Mouse (Mus musculus) myocyte (in vitro differentiated cells): ENCODE results near the gene Kpna2.

Experiments used
- CEBPB ChIP-seq: IDR thresholded peaks from 2 replicates; pipeline ENCODE4 v1.6.1; 2011; ENCODE audit warnings: mild to moderate bottlenecking, moderate library complexity; ENCODE audit not compliant: poor library complexity, insufficient read depth, severe bottlenecking
- MAX ChIP-seq: IDR thresholded peaks from one replicate; pipeline ENCODE4 v1.6.1; 2011; ENCODE audit warnings: low read depth, mild to moderate bottlenecking, control low read depth
- REST ChIP-seq: IDR thresholded peaks from one replicate; pipeline ENCODE4 v1.6.1; 2011; ENCODE audit warnings: mild to moderate bottlenecking, control low read depth, moderate library complexity; ENCODE audit not compliant: insufficient read depth, insufficient read length

DNA sequence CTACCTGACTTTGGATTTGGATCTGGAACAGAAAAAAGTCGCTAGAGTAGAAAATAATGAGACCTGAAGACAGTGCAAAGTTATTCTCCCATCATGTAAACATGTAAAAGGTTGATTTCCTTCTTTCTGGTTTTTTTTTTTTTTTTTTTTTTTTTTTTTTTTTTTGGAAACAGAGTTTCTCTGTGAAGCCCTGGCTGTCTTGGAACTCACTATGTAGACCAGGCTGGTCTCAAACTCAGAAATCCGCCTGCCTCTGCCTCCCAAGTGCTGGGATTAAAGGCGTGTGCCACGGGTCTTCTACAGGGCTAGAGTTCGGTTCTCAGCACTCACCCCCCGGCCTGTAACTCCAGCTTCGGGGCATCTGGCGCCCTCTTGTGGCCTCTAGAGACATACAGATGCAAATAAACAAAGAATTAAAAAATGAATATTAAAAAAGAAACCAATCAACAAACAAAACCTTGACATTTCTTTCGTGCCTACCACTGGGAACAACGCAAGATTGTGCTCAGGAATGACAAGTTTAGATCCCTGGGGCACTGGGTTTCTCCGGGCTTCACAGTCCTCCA, 14.8 kb upstream of the Kpna2 start:
- no peak for TF ChIP-seq CEBPB
- TF ChIP-seq REST, result no peak
- no peak for TF ChIP-seq MAX
